Mouse (Mus musculus) bone marrow macrophage, adult 2 months (primary cell): ENCODE results near the gene Commd7.

Experiments
- CTCF ChIP-seq: IDR thresholded peaks from 2 replicates; pipeline ENCODE4 v1.5.1; 2012; ENCODE audit warnings: low read depth, mild to moderate bottlenecking, low read length, moderate library complexity
- POLR2A ChIP-seq: IDR thresholded peaks from 2 replicates; pipeline ENCODE4 v1.6.1; 2012; ENCODE audit warnings: mild to moderate bottlenecking, low read depth, low read length, borderline replicate concordance

GRCm38 (mm10) chr2:153668754-153669376 lies 36.3 kb upstream of the Commd7 start:
- TF ChIP-seq CTCF, result no peak
- TF ChIP-seq POLR2A, result no peak
